In genomic region chr1:90927929-90928574, GRCm38 (mm10) we compare ENCODE assay signal across 10 mouse cellular contexts. TPM values are rescaled to one million over a fixed set of nuclear protein-coding genes. Genes with fewer than 3 reads are reported as not detected.
DNase-seq lines count a peak whose midpoint lies in the region; ATAC-seq lines count a peak whose summit lies in the region.
"Had no signal": no experiment of that assay in that cellular context is flagged by ENCODE, and none has a peak within 500 bp of the region (broad histone marks: within the 10 kb centered on the region; RNA-seq: fewer than 3 reads in every experiment).

No protein-coding gene starts in this region.

- H3K36me3 ChIP-seq in megakaryocyte, embryonic 14.5 days (replicated peaks; ENCODE audit: low read length): no peaks in the 10 kb centered on the region
- no peaks in the 10 kb centered on the region for H3K36me3 ChIP-seq in forebrain, embryonic 12.5 days (replicated peaks)
- H3K36me3 ChIP-seq in limb, embryonic 15.5 days: no peaks in the 10 kb centered on the region
- no peaks in the 10 kb centered on the region for H3K36me3 ChIP-seq in stomach, embryonic 14.5 days (ENCODE audit: control insufficient read depth, insufficient read depth, low read length)

- peaks cover 14% of the 10 kb centered on the region for H3K4me1 ChIP-seq in megakaryocyte, embryonic 14.5 days
- H3K4me1 ChIP-seq in forebrain, embryonic 12.5 days: peaks cover 9% of the 10 kb centered on the region
- H3K4me1 ChIP-seq in limb, embryonic 15.5 days: peaks cover 19% of the 10 kb centered on the region
- peaks cover 9% of the 10 kb centered on the region; the same call in 1 of the 2 replicates for H3K4me1 ChIP-seq in stomach, embryonic 14.5 days (ENCODE audit: control insufficient read depth, insufficient read depth, low read length)

- H3K4me3 ChIP-seq in megakaryocyte, embryonic 14.5 days (replicated peaks): peak overlapping the region; percentile 76
- peak overlapping the region; percentile 29 for H3K4me3 ChIP-seq in forebrain, embryonic 12.5 days (replicated peaks)
- H3K4me3 ChIP-seq in limb, embryonic 15.5 days: peak overlapping the region; percentile 31
- H3K4me3 ChIP-seq in stomach, embryonic 14.5 days (ENCODE audit: low read depth, low read length): peak overlapping the region; percentile 22

- H3K27ac ChIP-seq in forebrain, embryonic 12.5 days: no peak overlapping the region
- H3K27ac ChIP-seq in limb, embryonic 15.5 days: peak overlapping the region; percentile 55; the same call in 1 of the 2 replicates
- no peak overlapping the region for H3K27ac ChIP-seq in stomach, embryonic 14.5 days (ENCODE audit: low read length)

- WGBS in forebrain, embryonic 12.5 days: 2% methylated on average over 23 of the region's 23 CpGs
- 3% methylated on average over 22 of the region's 23 CpGs for WGBS in limb, embryonic 15.5 days
- 2% methylated on average over 23 of the region's 23 CpGs for WGBS in stomach, embryonic 14.5 days

- DNase-seq in cerebellum, postnatal 10 days: no peak
- no peak for DNase-seq in natural killer cell, adult 2 months (ENCODE audit: low spot score in 2 of 2)
- DNase-seq in gastrocnemius, adult 8-10 months (ENCODE audit: low spot score in 2 of 2): no peak

- peaks cover 18% of the 10 kb centered on the region for H3K9me3 ChIP-seq in megakaryocyte, embryonic 14.5 days
- H3K9me3 ChIP-seq in forebrain, embryonic 12.5 days: no peaks in the 10 kb centered on the region
- no peaks in the 10 kb centered on the region for H3K9me3 ChIP-seq in limb, embryonic 15.5 days
- H3K9me3 ChIP-seq in stomach, embryonic 14.5 days (ENCODE audit: control insufficient read depth, low read depth, low read length): no peaks in the 10 kb centered on the region

- peak overlapping the region; percentile 59 for H3K4me2 ChIP-seq in forebrain, embryonic 12.5 days
- H3K4me2 ChIP-seq in limb, embryonic 15.5 days: peak overlapping the region; percentile 86
- peak overlapping the region; percentile 68 for H3K4me2 ChIP-seq in stomach, embryonic 14.5 days (replicated peaks; ENCODE audit: low read depth, low read length)

- H3K27me3 ChIP-seq in megakaryocyte, embryonic 14.5 days (replicated peaks): peaks cover 63% of the 10 kb centered on the region
- peaks cover 21% of the 10 kb centered on the region for H3K27me3 ChIP-seq in forebrain, embryonic 12.5 days
- H3K27me3 ChIP-seq in limb, embryonic 15.5 days: 0 out of 2 replicates have a peak, but pooled peaks cover 3% of the 10 kb centered on the region
- no peaks in the 10 kb centered on the region for H3K27me3 ChIP-seq in stomach, embryonic 14.5 days (ENCODE audit: control insufficient read depth, insufficient read depth, low read length)

- no peak for ATAC-seq in megakaryocyte, adult 5-6 weeks (ENCODE audit: poor library complexity, severe bottlenecking)
- 0 out of 2 replicates have a peak, but pooled peaks have one; percentile 57 for ATAC-seq in forebrain, embryonic 12.5 days (ENCODE audit: low FRiP score)
- peak; percentile 23; the same call in 1 of the 2 replicates for ATAC-seq in limb, embryonic 15.5 days (ENCODE audit: insufficient number of reproducible peaks, low FRiP score, low TSS enrichment, low read depth)
- peak; percentile 53; the same call in 1 of the 2 replicates for ATAC-seq in stomach, embryonic 14.5 days (ENCODE audit: insufficient number of reproducible peaks, insufficient read depth, low FRiP score, low read depth)

- no peak overlapping the region for H3K9ac ChIP-seq in forebrain, embryonic 12.5 days
- H3K9ac ChIP-seq in limb, embryonic 15.5 days: 0 out of 2 replicates have a peak overlapping the region, but pooled peaks have one; percentile 15
- H3K9ac ChIP-seq in stomach, embryonic 14.5 days (replicated peaks; ENCODE audit: low read depth, low read length): peak overlapping the region; percentile 38; the same call in 1 of the 2 replicates

RNA-seq across cellular contexts. Expression of gene Mlph, which starts 13.2 kb away (rescaled TPM):
- not detected in 2 replicates for polyA plus RNA-seq in megakaryocyte, embryonic 14.5 days (2012; ENCODE audit: insufficient read depth, low replicate concordance)
- not detected in 2 replicates for total RNA-seq in megakaryocyte, adult 5-6 weeks (2015)
- not detected in 2 replicates for total RNA-seq in megakaryocyte, adult 5-6 weeks (2017)
- 0.14 and 0.21 TPM in 2 replicates for polyA plus RNA-seq in forebrain, embryonic 12.5 days (2016; fragmentation: Nextera tagmentation; extraction: Ambion mirVana)
- polyA plus RNA-seq in limb, embryonic 15.5 days (2015; fragmentation: Nextera tagmentation; extraction: Ambion mirVana): 1.4 and 1.6 TPM in 2 replicates
- polyA plus RNA-seq in stomach, embryonic 14.5 days (2014; fragmentation: Nextera tagmentation; extraction: Ambion mirVana): 0.29 and 1.3 TPM in 2 replicates
- total RNA-seq in gastrocnemius, adult 8-10 months (2022): under 1 TPM; 0.27 to 0.54 (median 0.31) TPM

RNA-seq across cellular contexts. Expression of gene Prlh, which starts 24.9 kb away (rescaled TPM):
- polyA plus RNA-seq in megakaryocyte, embryonic 14.5 days (2012; ENCODE audit: insufficient read depth, low replicate concordance): not detected in 2 replicates
- not detected in 2 replicates for total RNA-seq in megakaryocyte, adult 5-6 weeks (2015)
- not detected in 2 replicates for total RNA-seq in megakaryocyte, adult 5-6 weeks (2017)
- not detected in 2 replicates for polyA plus RNA-seq in forebrain, embryonic 12.5 days (2016; fragmentation: Nextera tagmentation; extraction: Ambion mirVana)
- polyA plus RNA-seq in limb, embryonic 15.5 days (2015; fragmentation: Nextera tagmentation; extraction: Ambion mirVana): not detected in 2 replicates
- not detected in 2 replicates for polyA plus RNA-seq in stomach, embryonic 14.5 days (2014; fragmentation: Nextera tagmentation; extraction: Ambion mirVana)
- total RNA-seq in gastrocnemius, adult 8-10 months (2022): not detected
- total RNA-seq: adrenal gland, postnatal 25 days; gastrocnemius, postnatal 10 days had no signal

RNA-seq across cellular contexts. Expression of gene Rab17, which starts 41.4 kb away (rescaled TPM):
- 3.4 TPM in 1 of 2 replicates, not detected in the other for polyA plus RNA-seq in megakaryocyte, embryonic 14.5 days (2012; ENCODE audit: insufficient read depth, low replicate concordance)
- total RNA-seq in megakaryocyte, adult 5-6 weeks (2015): not detected in 2 replicates
- not detected in 2 replicates for total RNA-seq in megakaryocyte, adult 5-6 weeks (2017)
- polyA plus RNA-seq in forebrain, embryonic 12.5 days (2016; fragmentation: Nextera tagmentation; extraction: Ambion mirVana): 0.21 TPM in 1 of 2 replicates, not detected in the other
- polyA plus RNA-seq in limb, embryonic 15.5 days (2015; fragmentation: Nextera tagmentation; extraction: Ambion mirVana): 2.4 and 2.5 TPM in 2 replicates
- polyA plus RNA-seq in stomach, embryonic 14.5 days (2014; fragmentation: Nextera tagmentation; extraction: Ambion mirVana): 5.4 and 5.6 TPM in 2 replicates
- total RNA-seq in gastrocnemius, adult 8-10 months (2022): not detected
- total RNA-seq: adrenal gland, postnatal 25 days; gastrocnemius, postnatal 10 days had no signal

Comparison
In these comparisons a context has a peak if more than half of its experiments do, and no peak if none do; other contexts are left out.
1. H3K4me3 ChIP-seq: peak in every context shown above with its lines; median percentile 76 in megakaryocyte, embryonic 14.5 days; 31 in limb, embryonic 15.5 days; 29 in forebrain, embryonic 12.5 days; 22 in stomach, embryonic 14.5 days.